Mouse (Mus musculus) neural tube, embryonic 13.5 days (tissue): ENCODE results near the gene Prss57. TPM values are rescaled to one million over a fixed set of nuclear protein-coding genes. Genes with fewer than 3 reads are reported as not detected.

Source experiments
- ATAC-seq: fragments of 200-750 bp; cut with Nextera tagmentation; 2 replicates; pipeline ENCODE4 v1.8.0; 2017; ENCODE audit warnings: low read depth, mild to moderate bottlenecking, moderate TSS enrichment, moderate library complexity
- H3K27ac ChIP-seq: fragments of 300-500 bp; sonication (generic); replicated peaks from 2 replicates; pipeline ENCODE4 v1.5.1; 2015; ENCODE audit warnings: moderate library complexity, mild to moderate bottlenecking, inconsistent platforms
- H3K27me3 ChIP-seq: fragments of 300-500 bp; sonication (generic); 2 replicates; pipeline ENCODE4 v1.6.1; 2015; ENCODE audit warnings: mild to moderate bottlenecking, inconsistent platforms
- H3K36me3 ChIP-seq: fragments of 300-500 bp; sonication (generic); 2 replicates; pipeline ENCODE4 v1.6.1; 2015; ENCODE audit warnings: mild to moderate bottlenecking, inconsistent platforms
- H3K4me1 ChIP-seq: fragments of 300-500 bp; sonication (generic); replicated peaks from 2 replicates; pipeline ENCODE4 v1.6.1; 2015; ENCODE audit warnings: inconsistent platforms
- H3K4me2 ChIP-seq: fragments of 300-500 bp; sonication (generic); 2 replicates; pipeline ENCODE4 v1.6.1; 2015; ENCODE audit warnings: inconsistent platforms, mild to moderate bottlenecking, moderate library complexity
- H3K4me3 ChIP-seq: fragments of 300-500 bp; sonication (generic); 2 replicates; pipeline ENCODE4 v1.5.1; 2015; ENCODE audit warnings: mild to moderate bottlenecking, inconsistent platforms
- H3K9ac ChIP-seq: fragments of 300-500 bp; sonication (generic); 2 replicates; pipeline ENCODE4 v1.6.1; 2015; ENCODE audit warnings: moderate library complexity, mild to moderate bottlenecking, inconsistent platforms
- H3K9me3 ChIP-seq: fragments of 300-500 bp; sonication (generic); 2 replicates; pipeline ENCODE4 v1.6.1; 2016; ENCODE audit warnings: inconsistent platforms
- WGBS: fragments of 180-500 bp; shearing (Covaris S2); methylation state at CpG from one replicate; pipeline ENCODE4 v1.1.7; 2015; 5-methylcytosine and 5-hydroxymethylcytosine counted together
- polyA plus RNA-seq: library from polyadenylated mRNA; unstranded; fragments of >200 nt; fragmentation: Nextera tagmentation; extraction: Ambion mirVana; gene quantifications from 2 replicates; pipeline ENCODE4 v1.2.1, GENCODE M21; 2015

Prss57 gene
- polyA plus RNA-seq, 1 experiment from 2014 or later: 0.07 TPM

DNA sequence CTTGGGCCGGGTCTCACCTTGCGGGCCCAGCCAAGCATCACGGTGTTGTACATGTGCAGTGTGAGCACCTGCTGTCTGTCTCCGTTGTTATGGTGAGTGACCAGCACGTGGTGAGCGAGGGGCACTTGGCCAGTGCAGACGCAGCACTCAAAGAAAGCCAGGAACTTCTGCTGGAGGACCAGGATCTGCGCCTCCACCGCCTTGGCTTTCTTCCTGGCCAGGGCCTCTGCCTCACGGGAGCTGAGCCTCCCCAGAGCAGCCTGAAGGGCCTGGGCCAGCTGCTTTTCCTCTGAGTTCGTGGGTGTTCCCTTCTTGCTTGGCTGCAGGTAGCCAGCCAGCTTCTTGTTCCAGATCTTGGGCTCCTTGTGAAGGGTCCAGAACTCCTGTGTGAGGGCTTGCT, 47.6 kb downstream of the Prss57 start:
- H3K4me3 ChIP-seq: no peak overlapping the region
- peaks cover 21% of the 10 kb centered on the region for H3K9me3 ChIP-seq
- H3K4me1 ChIP-seq: peaks cover 16% of the 10 kb centered on the region
- no peak overlapping the region for H3K4me2 ChIP-seq
- no peak overlapping the region for H3K9ac ChIP-seq
- no peak overlapping the region for H3K27ac ChIP-seq
- peaks cover 65% of the 10 kb centered on the region for H3K36me3 ChIP-seq
- ATAC-seq: no peak
- 90% methylated on average over 11 of the region's 11 CpGs for WGBS
- no peaks in the 10 kb centered on the region for H3K27me3 ChIP-seq

DNA sequence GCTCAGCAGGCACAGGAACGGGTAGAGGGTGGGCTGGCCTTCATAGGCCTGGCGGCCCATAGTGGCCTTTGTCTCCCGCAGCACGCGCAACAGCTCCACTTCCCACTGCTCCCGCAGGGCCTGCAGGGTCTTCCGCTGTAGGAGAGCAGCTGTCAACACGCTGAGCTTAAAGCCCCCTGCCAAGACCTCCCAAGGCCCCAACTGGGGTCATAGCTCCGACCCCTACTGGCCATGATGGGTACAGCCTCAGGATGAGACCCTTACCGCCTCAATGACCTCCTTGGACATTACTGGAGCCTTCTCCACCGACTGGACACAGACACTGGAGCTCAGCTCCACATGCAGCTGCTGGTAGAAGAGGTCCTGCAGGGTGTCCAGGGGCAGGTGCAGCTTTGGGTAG, 49.9 kb downstream of the Prss57 start:
- Histone ChIP-seq H3K36me3 (peaks cover 88% of the 10 kb centered on the region), H3K4me1 (peaks cover 9% of the 10 kb centered on the region), H3K27ac (no peak overlapping the region), H3K27me3 (peaks cover 6% of the 10 kb centered on the region), H3K9me3 (peaks cover 33% of the 10 kb centered on the region), H3K4me3 (no peak overlapping the region), H3K9ac (no peak overlapping the region), H3K4me2 (no peak overlapping the region)
- ATAC-seq: no peak
- 61% methylated on average over 11 of the region's 11 CpGs for WGBS

DNA sequence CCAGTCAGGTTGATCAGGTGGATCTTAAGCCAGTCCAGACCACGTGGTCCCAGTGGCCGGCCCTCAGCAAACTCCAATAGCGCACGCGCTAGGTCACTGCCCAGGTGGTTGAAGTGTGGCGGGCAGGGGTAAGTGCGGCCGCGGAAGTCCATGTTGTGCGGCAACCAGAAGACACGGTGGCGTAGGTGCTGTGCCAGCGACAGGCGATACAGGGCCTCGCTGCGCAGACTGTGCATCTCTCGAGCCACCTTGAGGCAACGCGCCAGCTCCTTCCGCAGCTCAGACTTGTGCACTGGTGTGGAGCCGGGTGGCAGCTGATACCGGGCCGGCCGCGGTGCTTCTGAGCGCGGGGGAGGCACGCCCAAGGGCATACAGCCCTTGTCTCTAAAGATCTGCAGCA, 51.5 kb downstream of the Prss57 start:
- WGBS: 96% methylated on average over 28 of the region's 28 CpGs
- H3K9me3 ChIP-seq: peaks cover 42% of the 10 kb centered on the region
- no peak overlapping the region for H3K4me3 ChIP-seq

DNA sequence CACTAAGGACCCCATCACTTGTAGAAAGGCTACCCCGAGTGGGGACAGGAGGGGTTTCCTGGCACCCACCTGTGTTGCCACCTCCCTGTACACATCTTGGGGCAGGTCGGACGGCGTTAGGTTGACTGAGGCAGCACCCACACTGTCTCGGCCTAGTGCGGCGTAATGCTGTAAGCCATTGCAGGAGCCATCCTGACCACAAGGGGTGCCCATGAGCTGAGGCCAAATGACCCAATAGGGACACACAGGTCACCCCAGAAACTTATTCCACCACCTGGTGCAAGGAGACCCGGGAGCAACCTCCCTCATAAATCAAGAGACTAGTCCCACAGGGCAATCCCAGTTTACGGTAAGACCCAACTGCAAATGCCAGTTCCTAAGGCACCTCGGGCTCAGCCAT, 52.5 kb downstream of the Prss57 start:
- H3K9me3 ChIP-seq: peaks cover 42% of the 10 kb centered on the region
- ATAC-seq: no peak
- no peaks in the 10 kb centered on the region for H3K4me1 ChIP-seq
- no peak overlapping the region for H3K9ac ChIP-seq
- no peak overlapping the region for H3K27ac ChIP-seq
- 89% methylated on average over 10 of the region's 10 CpGs for WGBS
- H3K4me2 ChIP-seq: no peak overlapping the region
- peaks cover 100% of the 10 kb centered on the region for H3K36me3 ChIP-seq
- peaks cover 20% of the 10 kb centered on the region for H3K27me3 ChIP-seq
- H3K4me3 ChIP-seq: no peak overlapping the region

More for the DNA sequence above, 51.5 kb downstream of the Prss57 start:
- Histone ChIP-seq H3K36me3 (peaks cover 100% of the 10 kb centered on the region), H3K27me3 (peaks cover 20% of the 10 kb centered on the region), H3K9ac (no peak overlapping the region), H3K4me1 (no peaks in the 10 kb centered on the region), H3K4me2 (no peak overlapping the region), H3K27ac (no peak overlapping the region)
- no peak for ATAC-seq

DNA sequence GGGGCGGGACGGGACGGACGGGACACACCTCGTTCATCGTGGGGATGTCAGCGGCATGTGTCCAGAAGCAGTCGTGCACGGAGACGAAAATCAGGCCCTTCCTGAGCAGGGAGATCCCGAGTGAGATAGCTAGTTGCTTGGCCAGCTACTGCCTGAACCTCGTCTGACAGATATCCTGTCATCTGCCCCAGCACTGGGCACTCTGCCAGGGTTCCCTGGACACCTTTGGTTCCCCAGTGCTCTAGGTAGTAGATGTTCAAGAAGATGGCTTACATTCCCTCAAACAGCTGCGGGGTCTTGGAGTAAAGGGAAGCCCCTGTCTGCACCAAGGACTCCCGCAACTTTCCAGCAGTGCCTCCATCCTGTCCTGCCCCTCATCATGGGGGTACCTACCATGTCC, 54.1 kb downstream of the Prss57 start:
- H3K9me3 ChIP-seq: peaks cover 45% of the 10 kb centered on the region
- ATAC-seq: no peak
- H3K9ac ChIP-seq: no peak overlapping the region
- H3K27ac ChIP-seq: no peak overlapping the region
- 86% methylated on average over 14 of the region's 14 CpGs for WGBS
- H3K4me3 ChIP-seq: no peak overlapping the region
- no peaks in the 10 kb centered on the region for H3K4me1 ChIP-seq
- peaks cover 20% of the 10 kb centered on the region for H3K27me3 ChIP-seq
- peaks cover 99% of the 10 kb centered on the region for H3K36me3 ChIP-seq
- H3K4me2 ChIP-seq: no peak overlapping the region

DNA sequence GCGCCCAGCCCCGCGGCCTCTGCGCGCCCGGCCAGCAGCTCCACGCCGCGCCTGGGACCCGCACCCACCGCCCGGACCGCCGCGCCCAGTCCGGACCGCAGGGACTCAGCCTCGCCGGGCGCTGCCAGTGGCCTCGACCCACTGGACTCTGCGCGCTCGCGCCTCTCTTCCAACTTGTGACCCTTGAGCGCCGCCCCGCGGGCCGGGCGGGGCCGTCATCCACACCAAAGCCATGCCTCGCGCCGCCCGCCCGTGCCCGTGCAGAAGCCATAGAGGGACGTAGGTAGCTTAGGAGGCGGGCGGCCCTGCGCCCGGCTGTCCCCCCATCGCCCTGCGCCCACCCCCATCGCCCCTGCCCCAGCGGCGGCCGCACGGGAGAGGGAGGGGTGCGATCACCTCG, 55.4 kb downstream of the Prss57 start:
- no peak overlapping the region for H3K9ac ChIP-seq
- H3K27ac ChIP-seq: no peak overlapping the region
- no peak overlapping the region for H3K4me2 ChIP-seq
- peaks cover 95% of the 10 kb centered on the region for H3K36me3 ChIP-seq
- 21% methylated on average over 51 of the region's 52 CpGs for WGBS
- H3K27me3 ChIP-seq: peaks cover 20% of the 10 kb centered on the region
- H3K9me3 ChIP-seq: peaks cover 44% of the 10 kb centered on the region
- H3K4me1 ChIP-seq: no peaks in the 10 kb centered on the region
- H3K4me3 ChIP-seq: no peak overlapping the region
- ATAC-seq: no peak

DNA sequence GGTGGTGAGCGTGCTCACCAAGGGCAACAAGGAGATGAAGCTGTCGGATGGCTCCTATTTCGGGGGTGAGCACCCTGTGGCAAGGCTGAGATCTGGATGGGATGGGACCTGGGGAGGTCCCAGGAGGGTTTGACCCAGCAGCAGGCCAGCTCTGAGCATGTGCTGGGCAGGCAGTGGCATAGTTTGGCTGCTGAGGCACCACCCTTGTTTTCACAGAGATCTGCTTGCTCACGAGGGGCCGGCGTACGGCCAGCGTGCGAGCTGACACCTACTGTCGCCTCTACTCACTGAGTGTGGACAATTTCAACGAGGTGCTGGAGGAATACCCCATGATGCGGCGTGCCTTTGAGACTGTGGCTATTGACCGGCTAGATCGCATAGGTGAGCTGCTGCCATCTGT, 56.9 kb downstream of the Prss57 start:
- WGBS: 96% methylated on average over 15 of the region's 15 CpGs

DNA sequence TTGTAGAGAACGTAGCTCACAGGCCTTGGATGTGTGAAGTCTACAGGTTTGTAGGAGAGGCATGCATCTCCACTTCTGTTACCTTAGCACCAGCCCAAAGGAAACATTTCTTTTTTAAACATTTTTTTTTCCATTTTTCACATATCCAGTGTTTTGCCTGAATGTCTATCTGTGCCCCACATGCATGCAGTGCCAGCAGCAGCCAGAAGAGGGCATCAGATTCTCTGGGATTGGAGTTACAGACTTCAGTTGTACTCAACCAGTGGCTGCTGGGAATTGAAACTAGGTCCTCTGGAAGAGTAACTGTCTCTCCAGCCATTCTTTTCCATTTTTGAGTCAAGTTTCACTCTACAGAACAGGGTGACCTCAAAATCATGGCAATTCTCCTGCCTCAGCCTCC, 58.3 kb downstream of the Prss57 start:
- Histone ChIP-seq H3K36me3 (peaks cover 67% of the 10 kb centered on the region), H3K27ac (no peak overlapping the region), H3K4me3 (no peak overlapping the region), H3K27me3 (peaks cover 20% of the 10 kb centered on the region), H3K9ac (no peak overlapping the region), H3K4me1 (no peaks in the 10 kb centered on the region), H3K9me3 (0 out of 2 replicates have a peak, but pooled peaks cover 19% of the 10 kb centered on the region), H3K4me2 (no peak overlapping the region)
- WGBS: 90% methylated on average over 1 of the region's 1 CpGs
- no peak for ATAC-seq

More for the DNA sequence above, 56.9 kb downstream of the Prss57 start:
- Histone ChIP-seq H3K27ac (no peak overlapping the region), H3K36me3 (peaks cover 80% of the 10 kb centered on the region), H3K27me3 (peaks cover 20% of the 10 kb centered on the region), H3K9me3 (peaks cover 30% of the 10 kb centered on the region), H3K4me2 (no peak overlapping the region), H3K9ac (no peak overlapping the region), H3K4me3 (no peak overlapping the region), H3K4me1 (no peaks in the 10 kb centered on the region)
- no peak for ATAC-seq

Other genes with a start within 250 kb of the Prss57 start
- gene Mier2, start 235.8 kb downstream of the Prss57 start, polyA plus RNA-seq: 58.8 and 59.5 TPM in 2 replicates
- gene Theg, start 203.6 kb downstream of the Prss57 start, polyA plus RNA-seq: not detected in 2 replicates
- gene C2cd4c, start 176.9 kb downstream of the Prss57 start, polyA plus RNA-seq: 0.11 and 0.17 TPM in 2 replicates
- gene Shc2, start 153.0 kb downstream of the Prss57 start, polyA plus RNA-seq: 34.5 and 39.0 TPM in 2 replicates
- not detected in 2 replicates for gene Odf3l2, start 145.2 kb downstream of the Prss57 start, polyA plus RNA-seq
- gene Madcam1, start 126.4 kb downstream of the Prss57 start, polyA plus RNA-seq: 0.62 and 1.1 TPM in 2 replicates
- 82.3 and 90.2 TPM in 2 replicates for gene Tpgs1, start 121.6 kb downstream of the Prss57 start, polyA plus RNA-seq
- gene Cdc34, start 108.8 kb downstream of the Prss57 start, polyA plus RNA-seq: 98.3 and 98.7 TPM in 2 replicates
- 0.69 and 1.5 TPM in 2 replicates for gene Gzmm, start 101.9 kb downstream of the Prss57 start, polyA plus RNA-seq
- 750 and 762 TPM in 2 replicates for gene Bsg, start 86.5 kb downstream of the Prss57 start, polyA plus RNA-seq
- 0.78 and 0.83 TPM in 2 replicates for gene Hcn2, start 74.3 kb downstream of the Prss57 start, polyA plus RNA-seq
- 40.7 and 41.2 TPM in 2 replicates for gene Polrmt, start 44.4 kb downstream of the Prss57 start, polyA plus RNA-seq
- 1.7 and 2.7 TPM in 2 replicates for gene Fgf22, start 35.9 kb downstream of the Prss57 start, polyA plus RNA-seq
- 96.2 and 98.5 TPM in 2 replicates for gene Rnf126, start 24.0 kb downstream of the Prss57 start, polyA plus RNA-seq
- gene Fstl3, start 13.7 kb downstream of the Prss57 start, polyA plus RNA-seq: 1.9 and 2.8 TPM in 2 replicates
- 214 and 231 TPM in 2 replicates for gene Palm, start 2.6 kb upstream of the Prss57 start, polyA plus RNA-seq
- gene Misp, start 30.0 kb upstream of the Prss57 start, polyA plus RNA-seq: 2.1 and 2.5 TPM in 2 replicates
- 87.9 and 114 TPM in 2 replicates for gene Ptbp1, start 63.5 kb upstream of the Prss57 start, polyA plus RNA-seq
- 14.3 and 14.7 TPM in 2 replicates for gene Prtn3, start 83.5 kb upstream of the Prss57 start, polyA plus RNA-seq
- 343 and 361 TPM in 2 replicates for gene Plppr3, start 83.7 kb upstream of the Prss57 start, polyA plus RNA-seq
- gene Elane, start 95.3 kb upstream of the Prss57 start, polyA plus RNA-seq: 0.67 TPM in 1 of 2 replicates, not detected in the other
- not detected in 2 replicates for gene Cfd, start 99.9 kb upstream of the Prss57 start, polyA plus RNA-seq
- gene Med16, start 118.0 kb upstream of the Prss57 start, polyA plus RNA-seq: 47.4 and 49.0 TPM in 2 replicates
- 40.5 and 48.8 TPM in 2 replicates for gene Gm26602, start 119.9 kb upstream of the Prss57 start, polyA plus RNA-seq
- gene Kiss1r, start 126.0 kb upstream of the Prss57 start, polyA plus RNA-seq: 2.1 and 2.4 TPM in 2 replicates
- gene R3hdm4, start 130.2 kb upstream of the Prss57 start, polyA plus RNA-seq: 237 and 249 TPM in 2 replicates
- 3.4 and 5.4 TPM in 2 replicates for gene Arid3a, start 136.1 kb upstream of the Prss57 start, polyA plus RNA-seq
- 67.0 and 85.7 TPM in 2 replicates for gene Wdr18, start 169.2 kb upstream of the Prss57 start, polyA plus RNA-seq
- 0.58 and 0.61 TPM in 2 replicates for gene Grin3b, start 179.8 kb upstream of the Prss57 start, polyA plus RNA-seq
- 21.0 and 21.4 TPM in 2 replicates for gene Tmem259, start 193.4 kb upstream of the Prss57 start, polyA plus RNA-seq
- 55.6 and 56.2 TPM in 2 replicates for gene Cnn2, start 197.6 kb upstream of the Prss57 start, polyA plus RNA-seq
- gene Abca7, start 205.5 kb upstream of the Prss57 start, polyA plus RNA-seq: 7.7 and 8.1 TPM in 2 replicates
- 2.4 and 2.9 TPM in 2 replicates for gene Arhgap45, start 225.7 kb upstream of the Prss57 start, polyA plus RNA-seq
- 141 and 153 TPM in 2 replicates for gene Polr2e, start 248.8 kb upstream of the Prss57 start, polyA plus RNA-seq